Mouse (Mus musculus) thymus, adult 18-20 months (tissue): ENCODE results near the gene Smim5.
"Not testable (repeated sequence)": the region's sequence is repeated elsewhere in the genome, so short reads cannot be mapped to it uniquely, and the experiment has no call there.

Source experiments
- DNase-seq, 2 experiments: peaks; one replicate each; pipeline ENCODE4 v3.0.0; 2022; ENCODE audit warnings: mixed read lengths in 2 of 2

Gene Smim5

DNA sequence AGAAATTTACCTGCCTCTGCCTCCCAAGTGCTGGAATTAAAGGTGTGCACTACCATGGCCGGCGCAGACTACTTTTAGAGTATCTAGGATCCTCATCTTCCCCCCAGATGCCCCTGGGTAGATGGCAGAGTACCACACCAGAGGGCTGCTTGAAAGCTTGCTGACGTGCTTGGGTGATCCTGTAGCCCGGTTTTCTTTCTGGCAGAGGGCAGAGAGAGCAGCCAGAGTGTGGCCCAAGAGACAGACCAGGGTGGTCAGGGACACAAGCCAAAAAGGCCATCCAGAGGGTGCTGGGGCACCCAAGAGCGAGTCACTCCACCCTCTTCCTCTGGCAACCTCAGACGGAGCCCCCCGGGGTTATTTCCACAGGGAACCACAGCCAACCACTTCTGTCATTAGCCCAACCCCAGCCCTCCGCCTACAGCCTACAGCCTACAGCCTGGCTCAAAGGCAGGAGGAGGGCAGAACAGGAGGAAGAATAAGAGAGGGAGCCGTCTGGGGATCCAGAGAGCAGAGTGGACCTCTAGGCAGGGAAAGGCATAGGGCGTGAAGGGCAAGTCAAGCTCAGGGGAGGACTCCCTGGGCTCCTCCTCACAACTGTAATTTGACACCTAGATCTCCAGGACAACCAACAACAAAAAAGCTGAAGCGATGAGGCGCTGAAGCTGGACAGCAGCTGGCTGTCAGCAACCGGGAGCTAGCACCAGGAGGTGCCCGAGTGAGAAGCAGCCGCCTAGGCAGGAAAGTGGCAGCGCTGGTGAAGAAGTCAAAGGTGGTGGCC lies at the start of gene Smim5:
Gene Smim5 (plus strand): TSS at position 481 of the 781 bp plus-strand sequence.
- no peak for DNase-seq

DNA sequence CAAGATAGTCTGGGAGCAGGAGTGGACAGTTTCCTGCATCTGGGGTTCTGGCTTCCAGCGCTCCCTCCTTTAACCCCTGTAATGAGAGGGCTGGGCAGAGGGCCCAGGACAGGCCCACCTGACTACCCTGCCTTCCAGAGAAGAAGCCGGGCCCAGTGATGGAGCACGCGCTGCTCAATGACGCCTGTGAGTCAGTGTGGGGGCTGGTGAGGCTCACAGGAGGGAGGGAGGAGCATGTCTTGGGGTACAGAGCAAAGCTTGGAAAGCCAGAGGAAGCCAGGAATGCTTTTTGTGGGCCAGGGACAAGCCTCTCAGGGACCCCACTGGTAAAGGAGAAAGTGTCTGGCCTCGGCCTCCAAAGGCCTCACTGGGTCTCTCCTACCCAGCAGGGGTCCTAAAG lies 45.1 kb upstream of the Smim5 start:
- no peak for DNase-seq

DNA sequence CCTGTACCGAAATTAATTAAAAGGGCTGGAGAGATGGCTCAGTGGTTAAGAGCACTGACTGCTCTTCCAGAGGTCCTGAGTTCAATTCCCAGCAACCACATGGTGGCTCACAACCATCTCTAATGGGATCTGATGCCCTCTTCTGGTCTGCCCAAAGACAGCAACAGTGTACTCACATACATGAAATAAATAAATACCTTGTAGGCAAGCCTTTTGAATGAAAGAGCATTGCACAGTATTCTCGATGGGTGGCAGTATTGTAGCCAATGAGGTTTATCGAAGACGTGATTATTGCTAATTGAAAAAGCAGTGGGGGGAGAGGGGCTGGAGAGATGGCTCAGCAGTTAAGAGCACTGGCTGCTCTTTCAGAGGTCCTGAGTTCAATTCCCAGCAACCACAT lies 42.6 kb upstream of the Smim5 start:
- not testable (repeated sequence) for DNase-seq

DNA sequence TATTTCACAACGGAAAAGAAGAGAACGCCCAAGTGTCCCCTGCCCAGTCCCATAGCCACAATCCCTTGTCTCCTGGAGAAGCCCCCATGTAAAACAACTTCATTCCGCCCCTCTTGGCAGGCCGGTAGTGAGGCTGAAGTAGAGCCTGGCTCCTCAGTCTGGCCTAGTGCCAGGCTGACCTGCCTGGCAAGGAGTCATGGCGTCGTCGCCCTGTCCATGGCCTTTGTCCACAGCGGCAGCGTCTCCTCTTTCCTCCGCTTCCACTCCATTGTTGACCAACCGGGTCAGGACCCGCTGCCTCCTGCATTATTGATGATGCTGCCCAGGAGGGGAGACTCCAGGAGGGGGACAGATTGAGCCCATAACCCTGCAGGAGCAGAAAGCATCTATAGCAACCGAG lies 41.8 kb upstream of the Smim5 start:
- no peak for DNase-seq

DNA sequence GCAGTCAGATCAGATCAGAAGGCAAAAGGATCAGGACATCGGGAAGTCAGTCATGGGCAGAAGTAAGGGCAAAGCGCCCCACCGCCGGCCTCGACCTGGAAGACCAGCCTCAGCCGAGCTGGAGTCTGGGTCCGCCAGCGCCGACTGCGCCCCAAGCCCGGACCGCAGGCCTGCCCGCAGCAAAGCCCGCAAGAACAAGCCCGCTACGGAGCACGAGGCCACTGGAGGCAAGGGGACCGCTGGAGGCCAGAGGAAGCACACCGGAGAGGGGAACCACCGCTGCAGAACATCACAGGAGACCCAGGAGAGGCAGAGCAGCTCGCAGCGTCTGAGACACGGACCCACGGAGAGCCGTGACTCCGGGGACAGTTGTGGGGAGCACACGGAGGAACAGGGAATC lies 41.4 kb upstream of the Smim5 start, which contains the start of gene Myo15b:
Gene Myo15b (plus strand): TSS at position 53 of the 400 bp plus-strand sequence.
- no peak for DNase-seq

DNA sequence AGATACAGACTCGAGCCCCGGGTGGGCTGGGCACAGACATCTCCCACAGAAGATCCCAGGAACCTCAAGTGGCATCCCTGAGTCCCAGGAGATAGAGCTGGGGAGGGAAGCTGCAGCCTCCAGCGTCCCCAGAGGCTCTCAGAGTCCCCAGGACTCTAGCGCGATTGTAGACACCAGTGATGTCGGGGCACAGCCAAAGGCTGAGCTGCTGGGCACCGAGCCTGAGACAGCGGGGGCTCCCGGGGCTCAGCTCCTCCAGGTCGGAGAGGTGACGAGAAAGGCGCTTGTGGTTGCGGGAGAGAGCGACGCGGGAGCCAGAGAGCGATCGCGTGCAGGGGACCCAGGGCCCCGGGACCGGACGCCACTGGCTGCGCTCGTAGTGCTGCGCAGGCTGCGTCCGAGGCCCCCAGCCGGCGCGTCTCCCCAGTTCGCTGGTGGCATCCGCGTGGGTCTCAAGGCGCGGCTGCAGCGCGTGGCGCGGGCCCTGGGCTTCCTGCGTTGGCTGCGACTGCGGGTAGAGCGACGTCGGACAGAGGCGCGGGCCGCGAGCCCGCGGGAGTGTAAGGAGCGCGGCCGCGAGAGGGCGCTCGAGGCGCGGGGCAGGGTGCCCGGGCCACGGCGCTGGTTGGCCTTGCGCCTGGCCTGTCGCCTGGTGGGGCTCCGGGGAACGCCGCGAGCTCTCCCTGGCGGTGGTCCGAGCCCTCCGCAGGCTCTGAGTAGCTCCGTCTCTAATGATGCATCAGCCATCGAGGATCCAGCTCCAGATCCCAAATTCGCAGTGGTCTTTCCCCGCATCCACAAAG lies 40.4 kb upstream of the Smim5 start:
- peak; percentile 60 to 61 for DNase-seq

DNA sequence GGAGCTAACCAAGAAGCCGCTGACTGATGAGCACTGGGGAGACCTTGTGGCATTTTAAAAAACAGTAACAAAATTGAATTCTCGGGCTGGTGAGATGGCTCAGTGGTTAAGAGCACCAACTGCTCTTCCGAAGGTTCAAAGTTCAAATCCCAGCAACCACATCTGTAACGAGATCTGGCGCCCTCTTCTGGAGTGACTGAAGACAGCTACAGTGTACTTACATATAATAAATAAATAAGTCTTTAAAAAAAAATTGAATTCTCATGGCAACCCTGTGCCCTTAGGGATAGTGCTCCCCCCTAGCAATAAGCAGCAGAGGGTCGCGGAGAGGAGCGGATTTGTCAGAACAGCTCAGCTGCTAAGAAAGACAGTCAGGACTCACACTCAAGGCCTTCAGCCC lies 35.9 kb upstream of the Smim5 start:
- no peak for DNase-seq

DNA sequence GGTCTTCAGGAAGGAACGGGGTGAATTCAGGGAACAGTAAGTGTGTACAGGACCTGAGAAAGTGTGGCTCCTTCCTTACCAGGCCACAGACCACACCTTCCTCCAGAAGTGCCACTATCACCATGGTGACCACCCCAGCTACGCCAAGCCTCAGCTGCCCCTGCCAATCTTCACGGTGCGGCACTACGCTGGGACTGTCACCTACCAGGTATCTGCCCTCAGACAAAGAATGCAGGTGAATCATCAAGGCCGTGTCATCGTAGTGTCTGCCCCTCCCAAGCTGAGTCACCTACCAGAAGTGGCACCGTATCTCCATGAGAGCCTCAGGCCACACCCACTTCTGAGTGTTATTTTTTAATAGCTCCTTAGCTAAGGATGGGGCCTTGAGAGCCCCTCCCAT lies 30.4 kb upstream of the Smim5 start:
- DNase-seq: no peak

DNA sequence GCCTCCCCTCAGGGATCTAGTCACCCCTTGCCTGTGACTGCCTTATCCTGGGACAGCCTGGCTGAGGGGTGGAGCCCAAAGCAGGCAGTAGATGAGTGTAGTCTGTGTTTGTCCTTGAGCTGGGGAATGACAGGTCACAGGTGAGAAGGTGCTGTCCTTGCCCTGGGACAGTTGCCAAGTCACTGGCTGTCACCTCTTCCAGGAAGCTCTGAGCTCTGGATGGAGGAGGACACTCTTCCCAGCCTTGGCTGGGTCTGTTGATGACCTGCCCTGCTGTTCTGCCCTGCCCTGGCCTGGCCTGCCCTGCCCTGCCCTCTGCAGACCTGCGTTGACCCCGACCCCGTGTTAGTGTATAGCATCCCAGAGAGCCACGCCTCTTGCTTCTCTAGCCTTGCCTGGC lies 27.3 kb upstream of the Smim5 start:
- no peak for DNase-seq

DNA sequence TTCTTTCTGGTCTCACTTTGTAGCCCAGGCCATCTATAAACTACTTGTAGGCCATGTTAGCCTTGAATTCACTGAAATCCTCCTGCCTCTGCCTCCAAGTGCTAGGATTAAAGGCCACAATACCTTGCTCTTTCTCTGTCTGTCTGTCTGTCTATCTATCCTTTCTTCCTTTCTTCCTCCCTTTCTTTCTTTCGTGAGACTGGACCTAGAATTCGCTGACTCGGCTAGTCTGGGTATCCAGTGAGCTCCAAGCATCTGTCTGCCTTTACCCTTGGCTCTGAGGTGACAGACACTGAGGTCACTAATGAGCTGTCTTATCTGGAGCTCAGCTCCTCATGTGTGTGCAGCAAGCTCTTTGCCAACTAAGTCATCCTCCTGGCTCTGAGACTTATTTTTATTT lies 23.8 kb upstream of the Smim5 start:
- DNase-seq: no peak

DNA sequence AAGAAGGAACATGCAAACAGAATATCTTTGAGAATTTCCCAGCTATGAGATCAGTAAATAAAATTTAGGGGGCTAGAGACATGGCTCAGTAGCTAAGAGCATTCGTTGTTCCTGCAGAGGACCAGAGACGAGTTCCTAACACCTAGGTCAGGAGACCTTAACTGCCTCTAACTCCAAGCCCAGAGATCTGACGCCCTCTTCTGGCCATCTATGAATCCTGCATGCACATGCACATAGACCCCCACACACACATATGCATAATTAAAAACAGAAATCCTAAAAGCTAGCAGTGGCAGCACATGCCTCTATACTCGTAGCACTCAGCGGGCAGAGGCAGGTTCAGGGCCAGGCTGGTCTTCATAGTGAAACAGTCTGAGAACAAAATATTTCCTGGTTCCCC lies 23.3 kb upstream of the Smim5 start:
- DNase-seq: no peak

DNA sequence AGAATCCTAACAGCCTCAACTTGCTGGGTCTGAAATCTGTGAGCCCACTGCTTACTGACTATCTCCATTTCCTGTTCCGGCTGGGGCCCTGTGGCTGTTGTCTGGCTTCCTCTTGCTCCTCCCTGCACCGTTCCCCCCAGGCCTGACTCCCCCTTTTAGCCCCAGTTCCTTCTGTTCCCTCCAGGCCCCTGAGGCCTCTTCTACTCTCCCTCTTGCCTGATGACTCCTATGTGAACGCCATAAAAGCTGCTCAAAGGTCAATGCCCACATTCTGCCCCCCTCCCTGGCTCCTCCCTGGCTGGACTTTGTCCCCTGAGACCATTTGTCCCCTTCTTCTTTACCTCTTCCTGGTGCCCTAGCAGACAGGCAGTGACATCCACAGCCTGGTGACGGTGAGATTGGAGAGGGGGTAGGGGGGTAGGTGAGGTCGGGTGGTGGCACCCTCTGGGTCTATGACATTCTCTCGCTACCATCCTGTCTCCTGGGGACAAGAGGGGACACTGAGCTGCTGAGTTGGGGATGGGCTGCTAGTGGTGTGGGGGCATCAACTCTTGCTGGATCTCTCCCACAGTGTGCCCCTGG lies 22.5 kb upstream of the Smim5 start:
- DNase-seq: no peak

DNA sequence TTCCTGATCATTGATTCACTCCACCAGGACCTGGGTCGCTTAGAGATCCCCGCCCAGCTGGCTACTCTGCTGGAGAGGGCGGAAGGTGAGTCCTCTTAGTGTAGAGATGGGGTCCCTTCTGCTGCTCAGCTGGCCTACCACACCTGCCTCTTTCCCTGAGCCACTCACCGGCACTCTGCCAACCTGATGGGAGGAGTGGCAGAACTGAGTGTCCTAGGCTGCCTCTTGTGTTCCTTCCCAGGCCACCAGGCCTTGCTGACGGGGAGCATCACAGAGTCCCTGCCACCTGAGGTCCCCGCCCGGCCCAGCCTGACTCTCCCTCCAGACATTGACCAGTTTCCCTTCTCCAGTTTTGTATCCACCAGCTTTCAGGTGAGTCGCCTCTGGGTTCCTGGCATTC lies 21.7 kb upstream of the Smim5 start:
- DNase-seq: no peak

DNA sequence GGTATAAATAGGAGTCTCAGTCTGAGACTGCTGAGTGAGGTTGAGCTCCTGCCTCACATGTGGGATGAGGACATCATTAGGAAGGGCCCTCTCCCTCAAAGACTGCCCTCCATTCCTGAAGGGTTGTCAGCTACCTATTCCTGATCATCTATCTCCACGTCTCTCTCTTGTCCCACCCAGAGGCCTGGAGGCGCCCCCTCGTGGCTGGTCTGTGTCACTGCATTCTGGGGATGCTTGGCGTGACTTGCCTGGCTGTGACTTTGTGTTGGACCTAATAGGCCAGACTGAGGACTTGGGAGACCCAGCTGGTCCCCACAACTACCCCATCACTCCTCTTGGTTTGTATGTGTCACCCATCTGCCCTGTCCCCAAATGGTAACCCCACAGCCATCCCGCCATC lies 18.8 kb upstream of the Smim5 start:
- DNase-seq: no peak

DNA sequence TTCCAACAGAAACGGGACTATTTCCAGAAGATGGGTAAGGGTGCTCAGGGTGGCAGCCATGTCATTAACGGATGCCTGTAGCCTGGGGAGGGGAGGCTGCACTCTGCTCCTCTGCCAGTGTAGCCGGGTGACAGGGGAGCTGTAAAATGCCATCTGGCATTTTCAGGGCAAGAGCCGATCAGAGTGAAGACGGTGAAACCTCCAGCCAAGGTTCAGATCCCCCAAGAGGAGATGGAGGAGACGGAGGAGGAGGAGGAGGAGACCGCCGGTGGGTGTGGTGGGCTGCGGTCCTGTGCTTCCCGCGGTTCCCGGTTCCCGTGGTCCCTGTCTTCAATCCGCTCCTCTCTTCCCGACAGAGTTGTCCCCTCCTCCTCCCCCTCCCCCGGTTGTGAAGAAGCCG lies 16.5 kb upstream of the Smim5 start:
- DNase-seq: no peak

DNA sequence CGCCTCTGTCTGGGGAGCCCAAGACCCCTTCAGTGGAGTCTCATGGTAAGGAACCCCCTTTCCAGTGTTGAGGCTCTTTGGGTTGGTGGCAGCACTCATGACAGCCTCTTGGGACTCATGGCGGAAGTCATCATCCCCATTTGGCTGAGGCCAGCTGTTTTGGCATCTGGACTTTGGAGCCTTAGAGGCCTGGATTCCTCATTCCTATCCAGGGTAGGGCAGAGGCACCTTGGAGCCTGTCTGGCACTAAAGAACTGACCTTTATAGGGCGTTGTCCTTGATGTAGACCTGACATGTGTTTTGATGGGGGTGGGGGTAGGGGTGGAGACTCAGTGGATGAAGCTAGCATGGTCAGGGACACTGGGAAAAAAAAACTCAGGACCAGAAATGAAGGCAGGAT lies 15.4 kb upstream of the Smim5 start:
- DNase-seq: no peak

DNA sequence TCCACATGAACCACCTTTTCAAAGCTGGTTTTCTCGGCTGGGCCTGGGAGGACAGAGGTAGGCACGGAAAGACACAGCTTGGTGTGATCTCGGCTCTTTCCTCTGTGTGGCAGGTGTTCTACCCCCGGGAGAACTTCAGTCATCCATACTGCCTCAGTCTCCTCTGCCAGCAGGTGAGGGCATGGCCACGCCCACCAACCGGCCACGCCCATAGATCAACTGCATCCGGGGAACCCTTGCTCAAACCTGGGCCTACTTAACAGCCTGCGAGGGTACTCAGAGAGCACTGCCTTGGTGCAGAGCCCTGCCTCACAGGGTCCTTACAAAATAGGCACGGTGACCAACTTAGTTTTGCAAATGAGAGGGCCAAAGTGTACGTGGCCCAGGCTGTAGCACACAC lies 14.5 kb upstream of the Smim5 start:
- DNase-seq: no peak

DNA sequence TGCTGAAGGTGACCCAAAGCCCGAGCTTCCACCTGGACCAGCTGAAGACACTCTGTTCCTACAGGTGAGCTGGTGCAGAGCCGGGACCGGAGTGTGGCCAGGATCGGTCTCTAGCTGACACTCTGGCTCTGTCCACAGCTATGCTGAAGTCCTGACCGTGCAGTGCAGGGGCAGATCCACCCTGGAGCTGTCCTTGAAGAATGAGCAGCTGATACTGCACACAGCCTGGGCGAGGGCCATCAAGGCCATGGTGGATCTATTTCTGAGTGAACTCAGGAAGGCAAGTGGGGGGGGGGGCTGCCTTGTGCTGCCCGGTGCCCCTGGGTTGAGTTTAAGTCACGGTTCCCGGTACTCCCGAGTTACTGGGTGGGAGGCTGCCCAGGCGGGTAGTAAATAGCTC lies 13.3 kb upstream of the Smim5 start:
- DNase-seq: no peak

DNA sequence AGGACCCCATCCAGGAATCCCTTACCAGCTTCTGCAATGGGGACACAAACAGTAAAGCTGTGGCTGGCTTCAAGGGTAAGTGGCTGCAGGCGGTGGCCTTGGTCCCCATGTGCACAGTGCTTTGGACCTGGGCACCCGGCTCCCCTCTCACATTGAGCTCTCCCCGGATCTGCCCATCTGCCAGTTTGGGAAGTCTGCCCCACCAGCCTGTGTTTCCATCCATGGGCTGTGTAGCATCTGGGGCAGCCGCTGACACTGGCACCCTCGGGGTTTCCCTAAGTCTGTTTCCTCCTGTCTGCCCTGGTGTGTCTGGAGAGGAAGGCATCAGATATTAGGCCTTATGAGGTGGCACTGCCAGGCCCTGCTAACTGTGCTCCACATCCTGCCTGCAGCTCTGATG lies 11.7 kb upstream of the Smim5 start:
- no peak for DNase-seq

DNA sequence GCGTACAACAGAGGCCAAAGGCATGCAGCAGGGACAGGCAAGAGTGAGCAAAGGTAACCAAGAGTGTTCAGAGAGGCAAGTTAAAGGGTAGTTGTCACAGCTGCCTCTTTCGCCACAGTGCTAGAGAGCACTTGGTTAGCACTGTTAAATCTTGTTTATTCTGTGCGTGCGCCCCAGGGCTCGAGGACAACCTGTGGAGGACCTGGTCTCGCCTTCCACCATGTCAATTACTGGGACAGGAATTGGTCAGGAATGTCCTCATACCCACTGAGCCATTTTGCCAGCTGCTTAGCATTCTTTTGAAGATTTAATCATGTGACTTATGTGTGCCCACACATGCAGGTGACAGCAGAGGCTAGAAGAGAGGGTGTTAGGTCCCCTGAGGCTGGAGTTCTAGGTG lies 10.6 kb upstream of the Smim5 start:
- no peak for DNase-seq

DNA sequence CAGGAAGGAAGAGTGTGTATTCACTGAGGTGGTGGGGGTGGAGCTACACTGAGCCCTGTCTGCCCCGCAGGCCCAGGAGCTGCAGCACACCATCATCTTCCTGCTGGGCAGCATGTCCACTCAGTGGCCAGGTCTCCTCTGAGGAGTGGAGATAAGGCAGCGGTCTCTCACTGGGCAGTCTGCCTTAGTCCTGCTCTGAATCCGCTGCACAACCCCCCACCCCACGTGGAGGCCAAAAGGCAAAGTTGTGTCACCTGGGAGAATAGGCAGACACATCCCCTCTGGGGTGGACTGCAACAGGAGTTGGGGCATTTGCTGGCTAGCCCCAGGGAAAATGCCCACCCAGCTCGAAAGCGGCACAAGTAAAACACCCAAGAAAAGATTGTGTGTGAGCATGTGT lies 7.6 kb upstream of the Smim5 start:
- DNase-seq: no peak

DNA sequence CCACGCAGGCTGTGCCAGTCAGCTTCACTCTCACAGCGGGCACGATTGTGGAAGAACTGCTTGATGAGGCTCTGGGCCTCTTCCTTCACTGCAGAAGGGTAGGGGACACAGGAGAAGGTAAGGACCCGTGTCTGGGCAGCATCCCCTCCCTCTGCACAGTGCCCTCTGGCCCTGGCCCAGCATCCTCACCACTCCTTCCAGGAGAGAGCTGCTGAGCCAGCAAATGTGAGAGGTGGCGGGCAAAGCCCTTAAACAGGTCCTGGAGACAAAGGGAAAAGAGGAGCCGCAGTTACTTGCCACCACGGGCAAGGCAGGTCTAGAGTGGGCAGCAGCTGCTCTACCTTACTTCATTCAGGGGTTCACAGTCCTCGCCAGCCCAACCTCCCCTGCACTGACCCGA lies 6.7 kb upstream of the Smim5 start:
- DNase-seq: no peak

DNA sequence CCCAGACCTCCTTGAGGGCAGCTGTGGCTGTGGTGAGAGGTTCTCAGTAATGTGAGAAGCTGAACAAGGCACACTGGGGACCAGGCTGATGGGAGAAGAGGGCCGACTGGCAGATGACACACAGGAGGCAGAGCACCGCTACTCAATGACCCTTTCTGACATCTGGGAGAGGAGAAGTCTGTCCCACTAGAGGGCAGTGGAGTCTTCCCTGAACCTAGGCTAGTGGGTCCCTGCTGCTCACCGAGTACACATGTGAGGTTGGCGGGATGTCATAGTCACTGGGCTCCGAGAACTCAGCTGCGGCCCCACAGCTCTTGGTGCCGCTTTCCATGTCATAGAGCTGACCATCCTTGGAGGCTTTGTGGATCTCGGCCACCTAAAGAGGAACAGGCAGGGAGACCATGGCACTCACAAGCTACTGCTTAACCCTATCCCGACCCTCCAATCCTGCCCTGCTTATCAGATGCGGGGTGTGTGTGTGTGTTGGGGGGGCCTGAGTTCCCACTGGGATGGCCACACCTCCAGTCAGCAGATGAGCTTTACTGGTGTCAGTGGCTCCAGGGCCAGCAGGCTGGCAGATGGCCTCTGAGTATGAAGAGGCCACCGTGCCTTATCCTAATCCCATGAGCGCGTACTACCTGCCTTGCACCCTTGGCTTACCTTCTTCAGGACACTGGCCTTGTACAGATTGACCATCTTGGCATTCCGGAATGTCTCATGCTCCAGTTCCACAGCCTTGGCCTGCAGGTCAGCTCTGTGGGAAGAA lies 4.8 kb upstream of the Smim5 start:
- peak in 1 of 2 experiments; percentile 45 for DNase-seq
